Mouse (Mus musculus): ENCODE data around the gene Zfp526. TPM values are rescaled to one million over a fixed set of nuclear protein-coding genes. Genes with fewer than 3 reads are reported as not detected.
"Not testable (repeated sequence)": the region's sequence is repeated elsewhere in the genome, so short reads cannot be mapped to it uniquely, and the experiment has no call there.

The Zfp526 gene
- total RNA-seq, 4 experiments from 2014 or later = 11.7 to 16.1 (median 14.2) TPM

GRCm38 (mm10) chr7:25241062-25241461, 19.8 kb downstream of the Zfp526 start:
- DNase-seq = no peak

- no peak for DNase-seq
These were observed 22.1 kb downstream of the Zfp526 start for GRCm38 (mm10) chr7:25243361-25243760.

GRCm38 (mm10) chr7:25244562-25245369, 23.5 kb downstream of the Zfp526 start:
- no peak for DNase-seq

GRCm38 (mm10) chr7:25246079-25246758, 25.0 kb downstream of the Zfp526 start:
- DNase-seq = no peak

- DNase-seq = no peak
These were observed 25.5 kb downstream of the Zfp526 start for GRCm38 (mm10) chr7:25246759-25247137.

GRCm38 (mm10) chr7:25247498-25247897, 26.3 kb downstream of the Zfp526 start:
- DNase-seq = no peak

GRCm38 (mm10) chr7:25248018-25248647, 26.9 kb downstream of the Zfp526 start:
- no peak for DNase-seq

GRCm38 (mm10) chr7:25248846-25249313, 27.7 kb downstream of the Zfp526 start:
- no peak for DNase-seq

- DNase-seq = peak; percentile 67
These were observed 28.3 kb downstream of the Zfp526 start for GRCm38 (mm10) chr7:25249314-25250140.

GRCm38 (mm10) chr7:25250141-25250972, 29.1 kb downstream of the Zfp526 start, which contains the start of gene Erf:
Gene Erf, minus strand, starts transcription at chr7:25250761.
- DNase-seq = peak; percentile 92

GRCm38 (mm10) chr7:25251071-25251791, 30.0 kb downstream of the Zfp526 start:
- DNase-seq = no peak

- DNase-seq = no peak
These were observed 30.6 kb downstream of the Zfp526 start for GRCm38 (mm10) chr7:25251822-25252221.

- DNase-seq = no peak
These were observed 40.7 kb downstream of the Zfp526 start for GRCm38 (mm10) chr7:25261896-25262295.

- DNase-seq = no peak
These were observed 43.0 kb downstream of the Zfp526 start for GRCm38 (mm10) chr7:25263968-25264870.

GRCm38 (mm10) chr7:25265743-25266142, 44.5 kb downstream of the Zfp526 start:
- not testable (repeated sequence) for DNase-seq

- no peak for DNase-seq
These were observed 45.1 kb downstream of the Zfp526 start for GRCm38 (mm10) chr7:25266180-25266962.

GRCm38 (mm10) chr7:25267301-25267750, 46.1 kb downstream of the Zfp526 start, which contains the start of gene Cic:
Gene Cic, plus strand, starts transcription at chr7:25267704.
- DNase-seq = peak; percentile 99

GRCm38 (mm10) chr7:25267751-25268463, 46.7 kb downstream of the Zfp526 start:
- peak; percentile 100 for DNase-seq
